Mouse (Mus musculus) retina, embryonic 14.5 days (tissue): ENCODE results near the gene Olfr1480.

Experiments
- DNase-seq: peaks from one replicate; pipeline ENCODE4 v3.0.0-alpha.2; 2015; ENCODE audit warnings: low spot score

Gene Olfr1480

DNA sequence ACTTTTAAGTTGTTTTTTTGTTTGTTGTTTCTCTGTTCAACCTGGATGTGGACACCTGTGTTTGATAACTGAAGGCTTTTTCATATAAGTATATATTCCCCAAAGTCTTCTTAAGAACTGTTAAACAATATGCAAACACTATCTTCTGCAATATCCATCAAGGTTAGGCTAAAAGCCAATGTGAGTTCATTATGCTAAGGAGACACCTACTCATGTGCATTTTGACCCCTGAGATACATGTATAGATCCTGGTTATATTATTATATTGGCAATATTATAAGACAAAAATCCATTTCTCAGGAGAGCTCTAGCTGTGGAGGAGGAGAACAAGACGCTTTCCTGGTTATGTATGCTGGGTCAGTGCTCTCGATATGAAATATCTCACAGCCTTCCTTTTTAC, at the start of gene Olfr1480:
Gene Olfr1480, plus strand, starts transcription at position 301 of the 400 bp plus-strand sequence.
- DNase-seq, result no peak

- DNase-seq, result no peak
Observed at GRCm38 (mm10) chr19:13480096-13480495, 47.6 kb upstream of the Olfr1480 start, which contains the start of gene Olfr1475. Olfr1475 (minus strand) TSS chr19:13480196.

GRCm38 (mm10) chr19:13500246-13500645, 27.5 kb upstream of the Olfr1480 start, which contains the start of gene Olfr1477:
Olfr1477 (plus strand) TSS chr19:13500546.
- DNase-seq, result no peak
